Mouse (Mus musculus) megakaryocyte, embryonic 14.5 days (primary cell): ENCODE results near the gene Ptgds.

Source experiments
- FLI1 ChIP-seq: IDR thresholded peaks from 2 replicates; pipeline ENCODE4 v1.6.1; 2012; ENCODE audit warnings: low read length, inconsistent platforms, mixed read lengths
- GATA1 ChIP-seq: IDR thresholded peaks from 3 replicates; pipeline ENCODE4 v1.6.1; 2012; ENCODE audit warnings: mixed read lengths, low read length, inconsistent platforms, borderline replicate concordance

DNA sequence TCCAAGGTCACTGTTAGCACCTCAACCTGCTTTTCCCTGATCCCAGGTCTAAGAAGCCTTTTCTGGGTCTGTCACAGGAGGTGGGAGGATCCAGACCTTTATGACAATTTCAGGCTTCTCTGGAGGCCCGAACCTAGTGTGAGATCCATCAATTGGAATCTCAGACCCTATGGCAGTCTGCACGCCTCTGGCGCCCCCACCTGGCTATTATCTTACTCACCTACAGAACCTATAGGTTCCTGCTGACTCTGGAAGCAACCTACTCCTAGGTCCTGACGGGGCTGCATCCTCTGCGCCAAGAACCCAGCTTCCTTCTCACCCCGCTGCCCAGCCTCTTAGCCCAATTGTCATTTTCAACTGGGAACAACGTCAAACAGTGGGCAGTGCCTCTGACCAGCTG is 13.1 kb upstream of the Ptgds start:
- TF ChIP-seq FLI1 (no peak), GATA1 (no peak)
